Mouse (Mus musculus): ENCODE results near the gene Cacnb4.

Cacnb4 gene

DNA sequence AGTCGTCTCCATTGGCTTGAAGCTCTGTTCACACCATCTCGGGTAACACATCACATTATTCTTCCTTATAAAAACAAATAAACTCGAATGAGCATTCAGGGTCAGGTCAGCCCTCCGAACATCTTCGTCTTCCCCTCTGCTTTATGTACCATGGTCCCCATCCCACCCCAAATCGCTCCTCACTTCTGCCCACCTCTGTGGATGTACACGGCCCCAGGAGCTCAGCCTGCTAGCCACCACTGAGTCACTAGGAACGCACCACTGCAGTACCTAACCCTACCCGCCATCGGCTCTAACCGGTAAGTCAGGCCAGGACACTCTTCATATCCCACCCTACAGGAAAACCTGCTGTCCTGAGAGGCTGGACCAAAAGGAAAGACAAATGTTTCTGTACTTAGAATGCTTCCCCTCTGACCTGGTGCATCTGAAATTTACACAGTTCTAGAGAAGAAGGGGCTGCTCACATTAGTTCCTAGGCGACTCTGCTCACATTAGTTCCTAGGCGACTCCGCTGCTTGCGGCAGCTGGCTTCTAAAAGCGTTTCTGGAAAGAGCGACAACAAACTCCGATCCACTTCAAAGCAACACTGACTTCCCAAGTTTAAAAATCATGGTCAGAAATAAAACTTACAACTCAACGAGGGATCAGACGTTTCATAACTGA is 120.2 kb downstream of the Cacnb4 start:
- Histone ChIP-seq H3K4me3 (replicated peaks; ENCODE audit: low read length) (no peak overlapping the region), H3K27me3 (ENCODE audit: insufficient read depth, low read length) (no peaks in the 10 kb centered on the region), H3K4me1 (replicated peaks; ENCODE audit: low read depth, low read length) (peaks cover 22% of the 10 kb centered on the region), H3K36me3 (ENCODE audit: insufficient read depth, low read length) (no peaks in the 10 kb centered on the region), H3K9me3 (ENCODE audit: low read length) (peaks cover 3% of the 10 kb centered on the region)
- TF ChIP-seq NANOG (IDR thresholded peaks at IDR 0.05; ENCODE audit: borderline replicate concordance, low read length) = no peak
- TF ChIP-seq CTCF (conservative IDR thresholded peaks at IDR 0.05; ENCODE audit: low read length) = no peak
- TF ChIP-seq POU5F1 (IDR thresholded peaks at IDR 0.05; ENCODE audit: borderline replicate concordance, low read length) = no peak

DNA sequence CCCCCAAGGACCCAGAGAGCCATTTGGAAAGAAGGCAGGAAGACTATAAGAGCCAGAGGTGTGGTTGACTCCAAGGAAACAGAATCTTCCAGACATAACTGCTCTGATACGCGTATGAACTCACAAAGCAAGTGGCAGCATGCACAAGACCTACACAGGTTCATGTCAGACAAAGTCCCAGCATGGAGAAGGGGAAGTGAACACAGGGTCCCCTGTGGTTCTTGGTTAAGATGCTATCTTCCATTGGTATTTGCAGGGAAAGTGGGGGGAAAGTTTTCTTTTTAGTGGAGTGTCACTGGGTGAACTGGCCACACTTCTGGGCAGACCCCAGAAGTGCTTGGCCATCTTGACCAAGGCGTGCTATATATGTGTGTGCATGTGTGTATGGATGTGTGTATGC is 128.2 kb downstream of the Cacnb4 start:
- TF ChIP-seq CTCF (conservative IDR thresholded peaks at IDR 0.05; ENCODE audit: low read length) = no peak
- TF ChIP-seq NANOG (IDR thresholded peaks at IDR 0.05; ENCODE audit: borderline replicate concordance, low read length) = no peak
- TF ChIP-seq POU5F1 (IDR thresholded peaks at IDR 0.05; ENCODE audit: borderline replicate concordance, low read length) = no peak
- no peaks in the 10 kb centered on the region for H3K27me3 ChIP-seq (ENCODE audit: insufficient read depth, low read length)
- H3K4me3 ChIP-seq (replicated peaks; ENCODE audit: low read length) = no peak overlapping the region
- no peaks in the 10 kb centered on the region for H3K36me3 ChIP-seq (ENCODE audit: insufficient read depth, low read length)
- no peaks in the 10 kb centered on the region for H3K4me1 ChIP-seq (replicated peaks; ENCODE audit: low read depth, low read length)
- H3K9me3 ChIP-seq (ENCODE audit: low read length) = peaks cover 3% of the 10 kb centered on the region

DNA sequence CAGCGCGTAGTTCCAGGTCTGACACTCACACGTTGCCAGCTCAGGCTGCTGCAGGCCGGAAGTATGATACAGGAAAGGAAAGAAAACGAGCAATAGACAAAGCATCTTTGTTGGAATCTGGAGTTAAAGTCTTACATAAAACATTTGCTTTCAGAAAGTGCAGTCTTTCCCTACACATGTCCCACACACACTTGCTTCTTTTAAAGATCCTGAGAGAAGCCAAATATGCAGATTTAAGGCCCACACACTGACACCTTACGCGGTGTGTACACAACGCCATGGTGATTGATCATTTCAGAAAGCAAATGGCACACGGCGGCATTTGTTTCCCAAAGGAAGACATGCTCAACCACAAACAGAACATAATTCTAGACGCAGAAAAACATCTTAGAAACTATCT is 129.3 kb downstream of the Cacnb4 start:
- H3K36me3 ChIP-seq (ENCODE audit: insufficient read depth, low read length) = no peaks in the 10 kb centered on the region
- H3K27me3 ChIP-seq (ENCODE audit: insufficient read depth, low read length) = no peaks in the 10 kb centered on the region
- no peak overlapping the region for H3K4me3 ChIP-seq (replicated peaks; ENCODE audit: low read length)
- peaks cover 8% of the 10 kb centered on the region for H3K4me1 ChIP-seq (replicated peaks; ENCODE audit: low read depth, low read length)
- no peaks in the 10 kb centered on the region for H3K9me3 ChIP-seq (ENCODE audit: low read length)
- TF ChIP-seq POU5F1 (IDR thresholded peaks at IDR 0.05; ENCODE audit: borderline replicate concordance, low read length) (no peak), CTCF (conservative IDR thresholded peaks at IDR 0.05; ENCODE audit: low read length) (no peak), NANOG (IDR thresholded peaks at IDR 0.05; ENCODE audit: borderline replicate concordance, low read length) (no peak)

DNA sequence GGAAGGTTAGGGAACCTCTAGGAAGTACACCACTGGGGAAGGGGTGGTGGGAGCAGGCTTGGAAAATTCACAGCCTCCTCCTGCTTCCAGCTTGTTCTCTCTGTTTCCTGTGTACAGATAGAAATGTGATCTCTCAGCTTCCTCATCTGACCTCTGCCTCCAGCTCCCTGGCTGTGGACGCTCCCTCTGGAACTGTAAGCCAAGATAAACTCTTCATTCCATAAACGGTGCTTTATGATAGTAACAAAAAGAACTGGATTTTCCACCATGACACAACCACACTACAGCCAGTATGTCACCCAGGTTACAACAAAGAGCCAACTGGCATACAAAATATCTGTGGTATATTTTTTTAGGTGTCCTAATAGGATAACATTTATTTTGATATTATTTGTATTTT is 132.1 kb downstream of the Cacnb4 start:
- TF ChIP-seq NANOG (IDR thresholded peaks at IDR 0.05; ENCODE audit: borderline replicate concordance, low read length) (no peak), CTCF (conservative IDR thresholded peaks at IDR 0.05; ENCODE audit: low read length) (no peak), POU5F1 (IDR thresholded peaks at IDR 0.05; ENCODE audit: borderline replicate concordance, low read length) (no peak)
- no peaks in the 10 kb centered on the region for H3K36me3 ChIP-seq (ENCODE audit: insufficient read depth, low read length)
- no peak overlapping the region for H3K4me3 ChIP-seq (replicated peaks; ENCODE audit: low read length)
- H3K27me3 ChIP-seq (ENCODE audit: insufficient read depth, low read length) = no peaks in the 10 kb centered on the region
- no peaks in the 10 kb centered on the region for H3K9me3 ChIP-seq (ENCODE audit: low read length)
- peaks cover 11% of the 10 kb centered on the region for H3K4me1 ChIP-seq (replicated peaks; ENCODE audit: low read depth, low read length)

DNA sequence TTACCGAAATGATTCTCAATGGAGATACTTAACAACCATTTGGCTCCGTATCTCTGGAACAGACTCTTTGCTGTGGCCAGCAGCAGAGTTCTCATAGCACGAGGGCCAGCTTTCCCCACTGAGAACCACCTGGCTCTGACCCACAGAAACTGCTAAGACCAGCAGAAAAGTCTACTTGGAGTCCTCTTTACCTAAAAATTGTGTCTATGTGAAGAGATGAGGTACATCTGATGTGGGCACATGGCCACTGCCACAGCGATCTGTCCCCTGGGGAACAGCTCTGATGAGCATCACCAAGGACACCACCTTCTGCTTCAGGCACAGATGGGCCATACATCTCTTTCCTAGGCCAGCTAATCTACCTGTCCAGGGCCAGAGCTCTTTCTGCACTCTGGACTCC is 135.6 kb downstream of the Cacnb4 start:
- TF ChIP-seq POU5F1 (IDR thresholded peaks at IDR 0.05; ENCODE audit: borderline replicate concordance, low read length) (no peak), NANOG (IDR thresholded peaks at IDR 0.05; ENCODE audit: borderline replicate concordance, low read length) (no peak), CTCF (conservative IDR thresholded peaks at IDR 0.05; ENCODE audit: low read length) (no peak)
- Histone ChIP-seq H3K9me3 (ENCODE audit: low read length) (no peaks in the 10 kb centered on the region), H3K27me3 (ENCODE audit: insufficient read depth, low read length) (no peaks in the 10 kb centered on the region)

DNA sequence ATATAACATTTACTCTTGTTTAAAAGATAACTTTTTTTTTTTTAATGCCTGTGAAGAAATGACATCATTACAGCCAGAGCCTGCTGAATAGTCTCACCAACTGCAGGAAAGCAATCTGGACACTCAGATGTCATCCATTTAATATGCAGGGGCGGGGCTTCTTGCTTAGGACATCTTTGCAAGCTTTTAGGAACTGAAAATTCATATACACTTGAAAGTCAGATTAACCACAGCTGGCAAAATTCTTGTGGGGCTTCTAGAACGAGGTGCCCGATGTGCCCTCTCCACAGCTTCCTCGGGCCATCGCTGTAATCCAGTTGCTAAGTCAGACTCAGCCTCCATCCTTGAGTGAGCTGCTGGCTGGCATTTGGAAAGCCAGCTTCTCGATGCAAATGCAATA is 137.3 kb downstream of the Cacnb4 start:
- Histone ChIP-seq H3K36me3 (ENCODE audit: insufficient read depth, low read length) (no peaks in the 10 kb centered on the region), H3K27me3 (ENCODE audit: insufficient read depth, low read length) (no peaks in the 10 kb centered on the region), H3K9me3 (ENCODE audit: low read length) (no peaks in the 10 kb centered on the region), H3K4me3 (replicated peaks; ENCODE audit: low read length) (no peak overlapping the region), H3K4me1 (replicated peaks; ENCODE audit: low read depth, low read length) (peaks cover 11% of the 10 kb centered on the region)
- TF ChIP-seq POU5F1 (IDR thresholded peaks at IDR 0.05; ENCODE audit: borderline replicate concordance, low read length) = no peak
- no peak for TF ChIP-seq CTCF (conservative IDR thresholded peaks at IDR 0.05; ENCODE audit: low read length)
- TF ChIP-seq NANOG (IDR thresholded peaks at IDR 0.05; ENCODE audit: borderline replicate concordance, low read length) = no peak

More for the DNA sequence above, 135.6 kb downstream of the Cacnb4 start:
- Histone ChIP-seq H3K4me1 (replicated peaks; ENCODE audit: low read depth, low read length) (peaks cover 11% of the 10 kb centered on the region), H3K36me3 (ENCODE audit: insufficient read depth, low read length) (no peaks in the 10 kb centered on the region), H3K4me3 (replicated peaks; ENCODE audit: low read length) (no peak overlapping the region)

DNA sequence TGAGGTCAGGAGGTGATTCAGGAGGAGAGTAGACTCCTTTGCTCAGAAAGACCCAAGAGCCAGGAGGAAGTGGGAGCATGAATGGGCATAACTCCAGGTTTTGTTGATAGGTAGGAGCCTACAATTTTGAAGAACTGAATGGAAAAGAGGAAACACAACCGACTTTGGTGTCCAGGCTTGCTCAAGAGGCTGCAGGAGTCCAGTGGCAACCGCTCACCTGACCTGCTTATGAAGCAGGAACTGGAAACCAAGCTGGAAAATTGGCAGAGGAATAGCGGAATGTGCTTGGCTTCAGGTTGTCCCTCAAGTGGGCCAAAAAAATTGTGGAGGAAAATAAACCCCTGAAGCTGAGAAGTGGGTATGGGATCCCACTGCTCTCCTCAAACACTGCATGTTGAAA is 139.0 kb downstream of the Cacnb4 start:
- TF ChIP-seq NANOG (IDR thresholded peaks at IDR 0.05; ENCODE audit: borderline replicate concordance, low read length) = no peak
- TF ChIP-seq CTCF (conservative IDR thresholded peaks at IDR 0.05; ENCODE audit: low read length) = no peak
- TF ChIP-seq POU5F1 (IDR thresholded peaks at IDR 0.05; ENCODE audit: borderline replicate concordance, low read length) = no peak
- no peaks in the 10 kb centered on the region for H3K36me3 ChIP-seq (ENCODE audit: insufficient read depth, low read length)
- H3K9me3 ChIP-seq (ENCODE audit: low read length) = no peaks in the 10 kb centered on the region
- H3K4me3 ChIP-seq (replicated peaks; ENCODE audit: low read length) = no peak overlapping the region
- no peaks in the 10 kb centered on the region for H3K27me3 ChIP-seq (ENCODE audit: insufficient read depth, low read length)
- H3K4me1 ChIP-seq (replicated peaks; ENCODE audit: low read depth, low read length) = peaks cover 7% of the 10 kb centered on the region

DNA sequence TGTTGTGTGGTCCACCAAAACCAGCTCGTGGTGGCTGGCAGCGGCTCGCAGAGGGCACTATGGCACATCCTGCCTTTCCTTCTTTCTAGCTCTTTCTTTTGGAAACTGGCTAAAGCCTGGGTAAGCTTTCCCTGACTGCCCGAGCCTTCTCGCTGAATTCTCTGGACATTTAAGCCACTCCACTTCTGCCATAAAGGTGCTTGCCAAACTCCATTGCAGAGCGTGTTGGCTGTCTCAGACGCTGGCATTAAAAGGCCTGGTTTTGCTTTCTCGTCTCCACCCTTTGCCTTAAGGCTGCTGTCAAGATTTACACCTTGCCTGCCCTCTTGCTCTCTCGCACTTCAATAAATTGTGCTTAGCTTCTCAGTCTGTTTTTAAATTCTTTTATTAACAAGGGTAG is 139.5 kb downstream of the Cacnb4 start:
- TF ChIP-seq POU5F1 (IDR thresholded peaks at IDR 0.05; ENCODE audit: borderline replicate concordance, low read length) = no peak
- no peak for TF ChIP-seq CTCF (conservative IDR thresholded peaks at IDR 0.05; ENCODE audit: low read length)
- no peak for TF ChIP-seq NANOG (IDR thresholded peaks at IDR 0.05; ENCODE audit: borderline replicate concordance, low read length)
- no peaks in the 10 kb centered on the region for H3K36me3 ChIP-seq (ENCODE audit: insufficient read depth, low read length)
- H3K4me3 ChIP-seq (replicated peaks; ENCODE audit: low read length) = no peak overlapping the region
- no peaks in the 10 kb centered on the region for H3K9me3 ChIP-seq (ENCODE audit: low read length)
- H3K27me3 ChIP-seq (ENCODE audit: insufficient read depth, low read length) = no peaks in the 10 kb centered on the region
- H3K4me1 ChIP-seq (replicated peaks; ENCODE audit: low read depth, low read length) = peaks cover 2% of the 10 kb centered on the region

DNA sequence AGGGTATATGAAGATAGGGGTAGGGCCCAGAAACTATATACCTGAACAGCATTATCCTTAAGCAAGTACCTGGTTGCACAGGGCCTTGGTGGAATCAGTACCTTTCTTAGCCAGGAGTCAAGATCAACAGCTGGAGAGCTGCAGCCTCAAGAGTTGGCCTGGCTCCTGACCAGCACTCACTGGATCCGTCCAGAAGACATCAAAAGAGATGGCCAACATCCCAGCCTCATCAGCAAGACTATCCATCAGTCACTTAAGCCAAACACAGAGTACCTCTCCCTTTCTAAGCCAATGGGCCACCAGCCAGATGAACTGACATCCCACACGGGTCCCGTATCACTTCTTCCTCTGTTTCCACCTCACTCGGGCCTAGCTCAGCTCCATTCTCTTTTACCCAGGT is 140.1 kb downstream of the Cacnb4 start:
- H3K36me3 ChIP-seq (ENCODE audit: insufficient read depth, low read length) = no peaks in the 10 kb centered on the region
- no peak overlapping the region for H3K4me3 ChIP-seq (replicated peaks; ENCODE audit: low read length)
- no peak for TF ChIP-seq POU5F1 (IDR thresholded peaks at IDR 0.05; ENCODE audit: borderline replicate concordance, low read length)
- no peak for TF ChIP-seq CTCF (conservative IDR thresholded peaks at IDR 0.05; ENCODE audit: low read length)
- no peak for TF ChIP-seq NANOG (IDR thresholded peaks at IDR 0.05; ENCODE audit: borderline replicate concordance, low read length)
- H3K4me1 ChIP-seq (replicated peaks; ENCODE audit: low read depth, low read length) = no peaks in the 10 kb centered on the region
- H3K27me3 ChIP-seq (ENCODE audit: insufficient read depth, low read length) = no peaks in the 10 kb centered on the region
- H3K9me3 ChIP-seq (ENCODE audit: low read length) = no peaks in the 10 kb centered on the region
